Mouse (Mus musculus): ENCODE measurements at regions not wholly inside any gene's neighbourhood (a gene's known extent, or its start where the extent isn't known, plus 50 kb on each side); places are given as distances from the start of the nearest gene placed in this dataset.

DNA sequence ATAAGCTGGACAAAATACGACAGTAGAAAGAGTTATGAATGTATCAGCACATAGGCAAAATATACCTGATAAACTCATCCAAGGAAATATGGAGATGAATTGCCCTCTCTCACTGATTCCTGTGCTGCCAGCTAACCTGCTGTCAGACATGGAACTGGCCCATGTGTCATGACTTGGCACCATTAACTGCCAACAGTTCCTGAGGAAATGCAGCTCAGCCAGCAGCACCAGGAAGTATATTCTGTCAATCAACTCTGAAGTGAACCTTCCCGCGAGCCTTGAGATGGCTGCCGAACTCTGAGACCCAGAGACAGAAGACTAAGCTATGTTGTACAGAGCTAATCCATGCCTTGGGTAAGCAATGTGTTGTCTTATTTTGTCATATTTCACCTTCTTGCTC is 292.4 kb downstream of the Klf6 start:
- Histone ChIP-seq H3K36me3 (no peaks in the 10 kb centered on the region), H3K4me2 (no peak overlapping the region), H3K27ac (no peak overlapping the region), H3K9me3 (no peaks in the 10 kb centered on the region), H3K4me3 (no peak overlapping the region), H3K9ac (no peak overlapping the region), H3K4me1 (no peaks in the 10 kb centered on the region), H3K27me3 (no peaks in the 10 kb centered on the region)
- no peak for ATAC-seq (ENCODE audit: borderline replicate concordance, extremely low read depth, low FRiP score, low TSS enrichment)
- 68% methylated on average over 4 of the region's 4 CpGs for whole genome bisulfite sequencing

DNA sequence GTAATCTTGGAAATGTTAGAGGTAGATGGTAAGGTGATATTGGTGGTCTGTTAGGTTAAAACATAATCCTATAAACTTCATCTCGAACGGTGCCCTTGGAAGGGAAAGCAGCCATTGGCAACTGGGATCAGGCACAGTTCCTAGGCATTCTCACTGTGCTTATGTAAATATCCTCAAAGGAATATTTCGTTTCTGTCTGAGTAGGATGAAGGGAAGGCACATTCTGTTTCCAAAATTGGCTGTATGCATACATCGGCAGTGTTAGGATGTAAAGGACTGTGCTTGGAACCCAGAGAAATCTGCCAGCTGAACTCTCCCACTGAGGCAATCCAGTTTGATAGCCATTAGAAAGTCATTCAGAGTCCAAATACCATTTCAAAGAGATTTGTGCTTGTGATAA is 294.9 kb downstream of the Klf6 start:
- H3K9ac ChIP-seq: no peak overlapping the region
- WGBS: 65% methylated on average over 4 of the region's 4 CpGs
- no peak for ATAC-seq (ENCODE audit: borderline replicate concordance, extremely low read depth, low FRiP score, low TSS enrichment)

DNA sequence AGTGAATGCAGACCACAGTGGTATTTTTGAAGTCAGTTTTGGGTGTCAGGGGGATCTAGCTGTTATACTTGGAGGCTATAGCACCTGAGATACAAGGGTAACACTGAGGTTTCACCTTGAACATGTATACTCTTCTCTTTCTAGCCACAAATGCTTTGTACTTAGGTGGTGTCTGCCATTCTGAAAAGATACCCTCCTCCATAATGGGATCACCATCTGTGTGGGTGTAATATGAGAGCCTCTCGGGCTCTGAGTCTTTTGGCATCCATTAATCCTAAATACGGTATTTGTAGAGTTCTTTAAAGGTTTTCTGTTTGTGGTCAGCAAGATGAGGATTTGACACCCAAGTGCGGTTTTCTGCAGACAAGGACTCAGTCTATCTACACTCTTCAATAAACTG is 295.7 kb downstream of the Klf6 start:
- no peak overlapping the region for H3K27ac ChIP-seq
- no peaks in the 10 kb centered on the region for H3K9me3 ChIP-seq
- no peak overlapping the region for H3K4me3 ChIP-seq
- H3K9ac ChIP-seq: no peak overlapping the region
- no peak for ATAC-seq (ENCODE audit: borderline replicate concordance, extremely low read depth, low FRiP score, low TSS enrichment)
- H3K36me3 ChIP-seq: no peaks in the 10 kb centered on the region
- H3K4me2 ChIP-seq: no peak overlapping the region
- 45% methylated on average over 3 of the region's 3 CpGs for WGBS
- no peaks in the 10 kb centered on the region for H3K4me1 ChIP-seq
- H3K27me3 ChIP-seq: no peaks in the 10 kb centered on the region

More for the DNA sequence above, 294.9 kb downstream of the Klf6 start:
- Histone ChIP-seq H3K4me1 (no peaks in the 10 kb centered on the region), H3K9me3 (no peaks in the 10 kb centered on the region), H3K4me2 (no peak overlapping the region), H3K27ac (no peak overlapping the region), H3K36me3 (no peaks in the 10 kb centered on the region), H3K27me3 (no peaks in the 10 kb centered on the region), H3K4me3 (no peak overlapping the region)

DNA sequence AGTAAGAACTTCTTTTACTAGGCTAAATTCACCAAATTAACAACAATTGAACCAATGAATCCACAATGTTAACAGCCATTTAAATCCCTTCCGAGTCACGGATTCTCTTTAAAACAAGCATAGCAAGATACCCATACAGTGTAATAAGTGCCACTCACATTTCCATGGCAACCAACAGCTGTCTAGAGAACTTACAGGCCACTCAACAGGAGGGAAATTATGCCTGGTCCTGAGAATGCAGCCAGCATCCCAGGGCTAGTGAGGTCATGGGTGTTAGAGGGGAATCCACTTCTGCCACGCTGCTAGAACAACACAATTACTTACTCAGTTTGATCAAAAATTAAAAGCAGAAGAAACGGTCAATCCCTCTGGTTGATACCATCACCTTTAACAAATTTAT is 296.7 kb downstream of the Klf6 start:
- no peak overlapping the region for H3K4me2 ChIP-seq
- H3K9ac ChIP-seq: no peak overlapping the region
- no peak for ATAC-seq (ENCODE audit: borderline replicate concordance, extremely low read depth, low FRiP score, low TSS enrichment)
- no peaks in the 10 kb centered on the region for H3K36me3 ChIP-seq
- H3K27me3 ChIP-seq: no peaks in the 10 kb centered on the region
- H3K9me3 ChIP-seq: no peaks in the 10 kb centered on the region
- H3K4me1 ChIP-seq: no peaks in the 10 kb centered on the region
- no peak overlapping the region for H3K27ac ChIP-seq
- no peak overlapping the region for H3K4me3 ChIP-seq
- 63% methylated on average over 4 of the region's 4 CpGs for WGBS

DNA sequence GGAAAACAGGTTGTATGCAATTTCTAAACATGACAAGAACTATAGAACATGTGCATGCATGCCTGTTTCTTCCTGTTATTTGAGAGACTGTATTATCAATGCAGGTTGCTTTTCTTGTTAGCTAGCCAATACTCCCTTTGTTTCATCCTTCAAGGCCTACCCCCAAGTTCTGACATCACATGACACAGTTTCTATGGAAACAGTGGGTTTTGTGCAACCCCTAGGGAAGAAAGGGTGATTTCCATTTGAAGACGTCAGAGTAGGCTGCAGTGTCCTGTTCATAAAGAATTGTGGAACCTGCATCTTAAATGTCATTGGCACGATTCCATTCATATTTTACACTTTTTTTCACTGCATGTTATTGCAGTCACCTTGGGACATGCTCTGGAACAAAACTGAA is 298.1 kb downstream of the Klf6 start:
- H3K4me1 ChIP-seq: no peaks in the 10 kb centered on the region
- no peak for ATAC-seq (ENCODE audit: borderline replicate concordance, extremely low read depth, low FRiP score, low TSS enrichment)
- no peak overlapping the region for H3K4me2 ChIP-seq
- no peaks in the 10 kb centered on the region for H3K27me3 ChIP-seq
- 41% methylated on average over 2 of the region's 2 CpGs for WGBS
- H3K9me3 ChIP-seq: no peaks in the 10 kb centered on the region
- H3K4me3 ChIP-seq: no peak overlapping the region
- H3K36me3 ChIP-seq: no peaks in the 10 kb centered on the region
- no peak overlapping the region for H3K27ac ChIP-seq
- no peak overlapping the region for H3K9ac ChIP-seq

DNA sequence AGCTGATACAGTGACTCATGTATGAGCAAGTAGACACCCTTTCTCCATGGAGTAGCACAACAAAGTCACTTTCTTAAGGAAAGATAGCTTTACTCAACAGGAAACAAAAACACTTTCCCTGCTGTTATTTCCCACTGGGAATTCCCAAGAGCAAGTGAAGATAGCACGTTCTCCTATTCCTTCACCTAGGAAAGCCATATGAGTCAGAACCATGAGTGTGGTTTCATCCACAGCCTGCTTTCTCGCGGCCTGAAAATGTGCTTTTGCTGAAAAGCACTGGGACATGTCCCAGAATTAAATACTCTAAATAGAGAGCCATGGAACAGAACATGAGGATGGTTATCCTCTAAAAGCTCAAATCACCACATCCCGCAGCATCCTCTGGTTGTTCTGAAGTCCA is 304.6 kb downstream of the Klf6 start:
- 76% methylated on average over 4 of the region's 4 CpGs for WGBS
- Histone ChIP-seq H3K4me1 (no peaks in the 10 kb centered on the region), H3K9ac (no peak overlapping the region)

DNA sequence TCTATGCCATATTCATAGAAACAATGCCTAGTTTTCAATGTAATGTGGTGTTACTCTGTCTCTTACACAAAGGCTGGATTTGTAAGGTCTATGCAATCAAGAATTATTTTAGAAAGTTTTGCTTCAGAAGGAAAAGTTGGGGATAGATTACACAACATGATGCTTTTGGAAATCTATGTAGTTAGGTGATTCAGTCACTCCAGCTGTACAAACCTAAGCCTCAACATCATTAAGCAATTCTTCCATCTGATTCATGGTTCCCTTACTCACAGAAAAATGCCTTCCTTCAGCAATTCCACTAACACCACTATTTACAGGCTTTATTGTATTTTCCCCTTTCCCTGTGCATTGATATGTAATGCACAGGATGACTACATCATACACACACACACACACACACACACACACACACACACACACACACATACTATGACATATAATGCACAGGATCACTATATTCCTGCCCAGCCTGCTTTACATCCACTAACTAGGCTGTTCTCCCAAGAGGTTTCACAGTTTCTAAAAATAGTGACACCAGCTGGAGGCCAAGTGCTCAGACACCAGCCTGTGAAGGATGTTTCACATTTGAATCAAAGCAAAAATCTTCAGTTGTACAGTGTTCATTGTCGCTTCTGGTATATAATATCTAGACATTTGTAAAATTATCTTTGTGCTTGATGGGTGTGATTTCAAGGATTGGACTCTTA is 305.9 kb downstream of the Klf6 start:
- Histone ChIP-seq H3K9me3 (no peaks in the 10 kb centered on the region), H3K9ac (no peak overlapping the region), H3K36me3 (no peaks in the 10 kb centered on the region), H3K4me1 (no peaks in the 10 kb centered on the region), H3K4me3 (no peak overlapping the region), H3K27me3 (no peaks in the 10 kb centered on the region), H3K4me2 (no peak overlapping the region), H3K27ac (no peak overlapping the region)
- ATAC-seq (ENCODE audit: borderline replicate concordance, extremely low read depth, low FRiP score, low TSS enrichment): no peak
- 68% methylated on average over 1 of the region's 1 CpGs for WGBS

More for the DNA sequence above, 304.6 kb downstream of the Klf6 start:
- Histone ChIP-seq H3K36me3 (no peaks in the 10 kb centered on the region), H3K4me2 (no peak overlapping the region), H3K4me3 (no peak overlapping the region), H3K9me3 (no peaks in the 10 kb centered on the region), H3K27ac (no peak overlapping the region), H3K27me3 (no peaks in the 10 kb centered on the region)
- ATAC-seq (ENCODE audit: borderline replicate concordance, extremely low read depth, low FRiP score, low TSS enrichment): no peak

DNA sequence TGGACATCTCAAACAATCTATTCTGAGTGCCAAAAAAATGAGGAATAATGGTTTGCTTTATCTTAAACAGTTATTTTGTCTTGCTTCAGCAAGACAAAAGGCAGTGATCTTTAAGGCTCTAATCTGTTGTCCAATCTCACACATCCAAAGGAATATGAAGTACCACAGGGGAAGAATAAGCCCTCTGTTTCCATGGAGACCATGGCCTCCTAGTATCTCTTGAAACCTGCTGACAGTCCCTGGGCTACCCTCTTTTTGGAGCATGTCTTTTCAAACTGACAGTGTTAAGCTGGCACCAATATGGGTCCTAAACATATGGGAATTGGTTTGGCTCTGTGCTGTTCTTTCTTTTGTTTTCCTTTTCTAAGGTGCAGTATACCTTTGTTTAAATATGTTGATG is 311.8 kb downstream of the Klf6 start:
- Histone ChIP-seq H3K27ac (no peak overlapping the region), H3K9ac (no peak overlapping the region), H3K27me3 (no peaks in the 10 kb centered on the region), H3K36me3 (no peaks in the 10 kb centered on the region), H3K4me2 (no peak overlapping the region), H3K4me3 (no peak overlapping the region), H3K9me3 (no peaks in the 10 kb centered on the region), H3K4me1 (no peaks in the 10 kb centered on the region)
- ATAC-seq (ENCODE audit: borderline replicate concordance, extremely low read depth, low FRiP score, low TSS enrichment): no peak

DNA sequence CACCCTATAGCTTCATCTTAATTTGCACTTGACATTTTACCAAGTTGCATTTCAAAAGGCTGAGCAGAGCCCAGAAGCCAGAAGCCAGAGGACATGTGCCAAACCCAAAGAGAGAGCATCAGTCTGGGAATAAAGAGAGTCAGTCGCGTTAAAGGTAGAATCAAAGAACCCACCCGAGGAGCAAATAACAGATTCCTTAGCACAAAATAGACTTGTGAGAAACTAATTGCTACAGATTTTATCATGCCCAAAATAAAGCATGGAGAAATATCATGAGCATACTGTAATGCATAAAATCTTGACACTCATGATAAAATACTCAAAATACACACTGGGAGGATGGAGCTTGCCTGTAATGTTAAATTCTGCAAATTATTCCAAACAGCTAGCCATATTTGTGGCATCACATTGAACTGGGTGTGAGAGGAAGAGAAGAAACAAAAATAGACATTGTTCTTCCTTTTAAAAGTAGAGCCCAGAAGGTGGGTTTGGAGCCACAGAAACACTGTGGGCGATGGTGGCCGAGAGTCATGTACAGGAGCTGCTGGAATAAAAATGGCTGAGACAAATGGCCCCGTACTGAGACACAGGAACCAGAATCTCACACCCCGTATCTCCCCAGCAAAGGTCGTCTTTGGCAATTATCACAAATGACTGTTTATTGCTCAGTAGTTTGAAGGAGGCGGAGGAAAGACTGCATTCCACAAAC is 317.2 kb downstream of the Klf6 start:
- Histone ChIP-seq H3K4me1 (no peaks in the 10 kb centered on the region), H3K4me3 (no peak overlapping the region), H3K9ac (no peak overlapping the region), H3K27me3 (no peaks in the 10 kb centered on the region), H3K36me3 (no peaks in the 10 kb centered on the region), H3K9me3 (no peaks in the 10 kb centered on the region), H3K27ac (no peak overlapping the region), H3K4me2 (no peak overlapping the region)
- no peak for ATAC-seq (ENCODE audit: borderline replicate concordance, extremely low read depth, low FRiP score, low TSS enrichment)
- WGBS: 62% methylated on average over 9 of the region's 9 CpGs

DNA sequence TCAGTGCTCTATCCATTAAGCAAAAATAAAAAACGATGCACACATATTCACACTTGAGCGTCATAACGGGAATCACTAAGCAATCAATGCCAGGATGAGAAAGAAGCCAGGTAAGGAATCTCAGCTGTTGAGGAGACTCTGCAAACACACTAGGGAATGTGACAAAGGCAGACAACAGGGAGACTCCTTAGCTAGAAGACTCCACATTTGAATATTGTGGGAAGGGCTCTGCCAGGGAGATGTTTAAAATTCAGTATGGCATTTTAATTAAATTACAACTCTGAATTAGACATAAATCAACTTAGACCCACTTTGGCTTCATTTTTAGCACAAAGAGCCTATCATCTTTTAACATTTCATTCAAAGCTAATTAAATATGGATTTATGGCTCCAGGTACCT is 327.9 kb downstream of the Klf6 start:
- H3K4me3 ChIP-seq: no peak overlapping the region
- H3K4me2 ChIP-seq: no peak overlapping the region
- H3K4me1 ChIP-seq: peaks cover 10% of the 10 kb centered on the region
- no peaks in the 10 kb centered on the region for H3K27me3 ChIP-seq
- H3K27ac ChIP-seq: peak overlapping the region; percentile 65; the same call in 1 of the 2 replicates
- no peak for ATAC-seq (ENCODE audit: borderline replicate concordance, extremely low read depth, low FRiP score, low TSS enrichment)
- H3K9ac ChIP-seq: no peak overlapping the region
- no peaks in the 10 kb centered on the region for H3K36me3 ChIP-seq
- no peaks in the 10 kb centered on the region for H3K9me3 ChIP-seq
- 55% methylated on average over 3 of the region's 3 CpGs for WGBS

DNA sequence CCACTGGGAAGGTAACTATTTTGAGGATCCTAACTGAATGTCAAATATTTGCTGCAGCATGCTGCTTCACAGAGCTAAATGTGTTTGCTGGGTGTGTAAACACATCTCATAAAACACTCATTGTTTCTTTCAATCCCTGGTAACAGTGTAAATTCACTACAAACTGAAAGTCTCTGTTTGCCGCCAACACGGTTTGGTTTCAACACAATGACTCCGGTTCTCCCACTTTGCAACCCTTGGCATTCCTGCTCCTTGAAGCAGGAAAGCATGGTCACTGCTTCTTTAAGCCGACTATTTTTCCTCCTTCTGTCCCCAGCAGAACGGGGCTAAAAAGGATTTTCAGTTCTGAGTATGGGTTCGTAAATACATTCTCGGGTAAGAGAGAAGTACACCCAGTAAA is 328.3 kb downstream of the Klf6 start:
- peaks cover 15% of the 10 kb centered on the region for H3K4me1 ChIP-seq
- H3K9me3 ChIP-seq: no peaks in the 10 kb centered on the region
- no peak overlapping the region for H3K4me2 ChIP-seq
- 26% methylated on average over 7 of the region's 7 CpGs for WGBS
- H3K4me3 ChIP-seq: no peak overlapping the region
- H3K36me3 ChIP-seq: no peaks in the 10 kb centered on the region
- H3K27me3 ChIP-seq: no peaks in the 10 kb centered on the region
- no peak overlapping the region for H3K9ac ChIP-seq
- 0 out of 2 replicates have a peak, but pooled peaks have one; percentile 11 for ATAC-seq (ENCODE audit: borderline replicate concordance, extremely low read depth, low FRiP score, low TSS enrichment)
- H3K27ac ChIP-seq: peak overlapping the region; percentile 65

DNA sequence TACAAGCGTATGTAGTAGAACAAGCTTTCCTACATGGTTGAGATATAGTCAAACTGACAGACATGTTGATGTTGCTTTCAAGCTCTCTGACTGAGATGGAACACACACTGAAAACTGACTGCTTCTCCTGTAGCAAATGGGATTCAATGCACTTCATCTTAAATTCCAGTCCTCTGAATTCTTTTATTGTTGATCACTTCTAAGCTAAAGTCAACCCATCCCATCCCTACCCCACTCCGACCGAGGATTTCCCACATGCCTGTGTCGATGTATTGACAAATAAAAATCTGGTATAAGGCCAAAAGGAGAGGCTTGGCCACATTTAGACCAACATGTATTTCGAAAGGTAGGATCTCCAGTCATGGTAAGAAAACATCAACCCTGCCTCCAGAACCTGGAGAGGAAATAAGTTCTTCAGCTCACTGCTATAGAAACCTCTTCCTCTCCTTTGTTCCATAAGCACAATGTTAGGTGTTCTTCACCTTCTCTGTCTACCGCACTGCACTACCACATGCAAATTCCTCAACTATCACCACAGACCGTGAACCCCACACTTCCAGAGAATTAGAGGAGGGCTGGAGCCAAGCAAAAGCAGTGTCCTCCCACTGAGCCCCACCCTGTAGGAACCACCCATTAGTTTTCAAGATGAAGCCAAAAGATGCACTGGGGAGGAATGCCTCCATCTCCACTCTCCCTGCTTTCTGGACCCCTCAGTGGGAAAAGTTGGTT is 330.1 kb downstream of the Klf6 start:
- no peak overlapping the region for H3K4me3 ChIP-seq
- no peak overlapping the region for H3K9ac ChIP-seq
- WGBS: 78% methylated on average over 7 of the region's 7 CpGs
- H3K36me3 ChIP-seq: no peaks in the 10 kb centered on the region
- H3K4me2 ChIP-seq: no peak overlapping the region
- no peaks in the 10 kb centered on the region for H3K9me3 ChIP-seq
- no peaks in the 10 kb centered on the region for H3K27me3 ChIP-seq
- no peak for ATAC-seq (ENCODE audit: borderline replicate concordance, extremely low read depth, low FRiP score, low TSS enrichment)
- H3K27ac ChIP-seq: no peak overlapping the region
- H3K4me1 ChIP-seq: peaks cover 15% of the 10 kb centered on the region
